Mouse (Mus musculus) kidney, adult 2 months (tissue): ENCODE measurements around the gene Mier2. TPM values are rescaled to one million over a fixed set of nuclear protein-coding genes. Genes with fewer than 3 reads are reported as not detected.

Experiments
- DNase-seq: peaks from one replicate; pipeline ENCODE4 v3.0.0; 2021
- H3K27ac ChIP-seq: fragments of 200-500 bp; 2 replicates; pipeline ENCODE4 v1.5.1; 2012; ENCODE audit warnings: low read depth, low read length, control low read depth, inconsistent platforms; ENCODE audit not compliant: insufficient read depth
- H3K27me3 ChIP-seq: fragments of 200-500 bp; replicated peaks from 2 replicates; pipeline ENCODE4 v1.6.1; 2012; ENCODE audit warnings: mild to moderate bottlenecking, moderate library complexity, low read length, inconsistent platforms; ENCODE audit not compliant: control insufficient read depth, insufficient read depth
- H3K36me3 ChIP-seq: fragments of 200-500 bp; 2 replicates; pipeline ENCODE4 v1.6.1; 2012; ENCODE audit warnings: mild to moderate bottlenecking, moderate library complexity, low read length, inconsistent platforms; ENCODE audit not compliant: control insufficient read depth, insufficient read depth
- H3K4me1 ChIP-seq: fragments of 200-500 bp; 2 replicates; pipeline ENCODE4 v1.6.1; 2011; ENCODE audit warnings: low read length; ENCODE audit not compliant: control insufficient read depth, insufficient read depth
- H3K4me3 ChIP-seq: fragments of 200-500 bp; 2 replicates; pipeline ENCODE4 v1.5.1; 2011; ENCODE audit warnings: mild to moderate bottlenecking, low read depth, low read length, control low read depth; ENCODE audit not compliant: insufficient read depth
- CTCF ChIP-seq: fragments of 200-500 bp; conservative IDR thresholded peaks from 2 replicates; pipeline ENCODE4 v1.5.1; 2011; ENCODE audit warnings: low read depth, mild to moderate bottlenecking, control low read depth, low read length, moderate library complexity, mixed read lengths; ENCODE audit not compliant: insufficient read depth, insufficient read length
- POLR2A ChIP-seq: fragments of 200-500 bp; IDR thresholded peaks from one replicate; pipeline ENCODE4 v1.6.1; 2011; ENCODE audit warnings: low read depth, low read length, control low read depth
- WGBS: fragments of 180-500 bp; shearing (Covaris S2); methylation state at CpG from one replicate; pipeline ENCODE4 v1.1.7; 2018; 5-methylcytosine and 5-hydroxymethylcytosine counted together
- polyA plus RNA-seq: library from polyadenylated mRNA; depleted of rRNA; stranded (reverse); fragments of >200 nt; gene quantifications from 2 replicates; pipeline ENCODE4 v1.2.3, GENCODE M21; 2012

Mier2 gene
- polyA plus RNA-seq, 1 experiment, result 35.0 TPM

- no peak for DNase-seq
- H3K27ac ChIP-seq, result no peak overlapping the region
- H3K4me3 ChIP-seq, result no peak overlapping the region
Observed at GRCm38 (mm10) chr10:79535431-79535830, 19.6 kb downstream of the Mier2 start.

GRCm38 (mm10) chr10:79534426-79534825 is 20.6 kb downstream of the Mier2 start:
- no peak overlapping the region for H3K4me3 ChIP-seq
- no peak for TF ChIP-seq CTCF
- TF ChIP-seq POLR2A, result no peak
- no peak for DNase-seq
- H3K27ac ChIP-seq, result no peak overlapping the region
- no peaks in the 10 kb centered on the region for H3K27me3 ChIP-seq
- 0 out of 2 replicates have a peak, but pooled peaks cover 3% of the 10 kb centered on the region for H3K4me1 ChIP-seq
- 93% methylated on average over 2 of the region's 2 CpGs for WGBS
- H3K36me3 ChIP-seq, result no peaks in the 10 kb centered on the region

More at GRCm38 (mm10) chr10:79535431-79535830, 19.6 kb downstream of the Mier2 start:
- no peak for TF ChIP-seq CTCF
- no peak for TF ChIP-seq POLR2A
- H3K4me1 ChIP-seq, result 0 out of 2 replicates have a peak, but pooled peaks cover 3% of the 10 kb centered on the region
- H3K27me3 ChIP-seq, result no peaks in the 10 kb centered on the region
- 64% methylated on average over 1 of the region's 1 CpGs for WGBS
- H3K36me3 ChIP-seq, result no peaks in the 10 kb centered on the region; the same call in 1 of the 2 replicates

GRCm38 (mm10) chr10:79533126-79533911 is 21.7 kb downstream of the Mier2 start, which contains the start of gene Plpp2:
Gene Plpp2, minus strand, starts transcription at chr10:79533796.
- peak within 1 kb of the TSS; percentile 62 for H3K27ac ChIP-seq
- H3K4me1 ChIP-seq, result 0 out of 2 replicates have a peak, but pooled peaks cover 3% of the 10 kb centered on the region
- H3K36me3 ChIP-seq, result no peaks in the 10 kb centered on the region
- H3K27me3 ChIP-seq, result no peaks in the 10 kb centered on the region
- TF ChIP-seq CTCF (peak; percentile 64), POLR2A (no peak)
- under 1% methylated on average over 52 of the region's 52 CpGs for WGBS
- H3K4me3 ChIP-seq, result peak within 1 kb of the TSS; percentile 90
- DNase-seq, result peak; percentile 92

GRCm38 (mm10) chr10:79532678-79533077 is 22.3 kb downstream of the Mier2 start:
- peak; percentile 48 for DNase-seq
- Histone ChIP-seq H3K4me1 (0 out of 2 replicates have a peak, but pooled peaks cover 3% of the 10 kb centered on the region), H3K4me3 (peak overlapping the region; percentile 90), H3K36me3 (no peaks in the 10 kb centered on the region), H3K27ac (peak overlapping the region; percentile 62), H3K27me3 (no peaks in the 10 kb centered on the region)
- TF ChIP-seq CTCF, result no peak
- TF ChIP-seq POLR2A, result no peak
- 23% methylated on average over 3 of the region's 3 CpGs for WGBS

- no peak overlapping the region for H3K27ac ChIP-seq
- H3K27me3 ChIP-seq, result no peaks in the 10 kb centered on the region
- no peaks in the 10 kb centered on the region for H3K36me3 ChIP-seq
- no peak for TF ChIP-seq POLR2A
- no peak for TF ChIP-seq CTCF
- no peak for DNase-seq
- no peak overlapping the region for H3K4me3 ChIP-seq
- H3K4me1 ChIP-seq, result 0 out of 2 replicates have a peak, but pooled peaks cover 3% of the 10 kb centered on the region
- 72% methylated on average over 3 of the region's 3 CpGs for WGBS
Observed at GRCm38 (mm10) chr10:79531593-79531992, 23.4 kb downstream of the Mier2 start.

GRCm38 (mm10) chr10:79530721-79531120 is 24.3 kb downstream of the Mier2 start:
- H3K4me1 ChIP-seq, result 0 out of 2 replicates have a peak, but pooled peaks cover 3% of the 10 kb centered on the region
- 98% methylated on average over 13 of the region's 13 CpGs for whole genome bisulfite sequencing
- DNase-seq, result no peak
- TF ChIP-seq POLR2A, result no peak
- no peak for TF ChIP-seq CTCF
- no peaks in the 10 kb centered on the region for H3K36me3 ChIP-seq
- H3K4me3 ChIP-seq, result no peak overlapping the region
- no peaks in the 10 kb centered on the region for H3K27me3 ChIP-seq
- H3K27ac ChIP-seq, result no peak overlapping the region

- no peaks in the 10 kb centered on the region for H3K27me3 ChIP-seq
- WGBS, result 70% methylated on average over 8 of the region's 8 CpGs
- DNase-seq, result no peak
- TF ChIP-seq CTCF (no peak), POLR2A (no peak)
- 0 out of 2 replicates have a peak, but pooled peaks cover 3% of the 10 kb centered on the region for H3K4me1 ChIP-seq
- no peaks in the 10 kb centered on the region for H3K36me3 ChIP-seq
- H3K27ac ChIP-seq, result no peak overlapping the region
- H3K4me3 ChIP-seq, result no peak overlapping the region
Observed at GRCm38 (mm10) chr10:79530241-79530640, 24.8 kb downstream of the Mier2 start.
